Mouse (Mus musculus): ENCODE measurements around the gene Cd4.
A peak's percentile ranks its signal among the peaks of the same experiment; 100 is the strongest.
"Not testable (repeated sequence)": the region's sequence is repeated elsewhere in the genome, so short reads cannot be mapped to it uniquely, and the experiment has no call there.

The Cd4 gene

DNA sequence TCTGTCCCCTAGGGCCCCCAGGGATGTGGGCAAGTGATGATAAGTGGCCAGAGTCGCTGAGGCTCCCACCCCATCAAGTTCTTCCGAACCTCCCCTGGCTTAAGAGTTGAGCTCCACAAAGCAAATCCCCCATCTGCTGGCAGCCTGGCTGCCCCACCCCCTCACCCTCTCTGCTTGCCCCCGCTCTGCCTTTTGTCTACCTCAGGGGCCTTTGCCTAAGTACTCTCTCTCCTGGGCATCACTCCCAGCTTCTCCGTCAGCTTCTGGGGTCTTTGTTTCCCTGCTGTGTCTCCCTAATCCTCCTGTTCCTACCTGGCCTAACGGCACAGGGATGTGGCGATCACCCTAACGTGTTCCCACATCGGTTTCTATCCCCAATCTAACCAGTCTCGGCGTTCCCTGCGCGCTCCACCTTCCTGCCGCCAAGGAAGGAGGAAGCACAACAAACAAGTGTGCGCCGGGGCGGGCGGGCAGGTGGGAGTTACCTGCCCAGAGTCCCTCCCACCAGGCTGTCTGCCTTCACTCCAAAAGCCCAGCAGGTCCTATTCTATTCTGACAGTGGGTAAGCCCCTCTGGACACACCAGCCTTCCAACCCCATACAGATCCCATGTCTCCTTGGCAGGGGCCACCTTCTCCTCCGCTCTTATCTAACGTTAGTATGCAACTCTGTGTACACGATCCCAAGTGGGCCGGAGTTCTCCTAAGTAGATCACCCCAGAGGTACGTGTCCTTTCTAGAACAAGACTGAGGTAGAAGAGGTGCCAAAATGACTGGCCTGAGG, 27.3 kb upstream of the Cd4 start:
- no peak for DNase-seq

DNA sequence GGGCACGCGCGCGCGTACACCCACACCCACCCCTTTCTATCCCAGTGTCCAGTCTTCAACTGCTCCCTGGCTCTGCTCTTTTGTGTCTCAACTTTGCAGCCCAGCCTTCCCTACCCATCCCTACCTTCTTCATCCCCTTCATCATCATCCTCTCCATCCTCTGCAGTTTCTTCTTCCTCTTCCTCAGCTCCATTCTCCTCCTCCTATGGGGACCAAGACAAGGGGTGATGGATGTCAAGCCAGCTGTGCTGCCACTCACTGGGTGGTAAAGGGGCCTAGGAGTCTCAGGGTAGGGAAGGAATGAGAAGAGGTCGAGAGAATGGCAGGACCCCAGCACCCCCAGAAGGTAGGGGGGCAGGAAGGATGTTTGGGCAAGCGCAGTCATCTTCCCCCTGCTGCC, 26.5 kb upstream of the Cd4 start:
- DNase-seq, result no peak

DNA sequence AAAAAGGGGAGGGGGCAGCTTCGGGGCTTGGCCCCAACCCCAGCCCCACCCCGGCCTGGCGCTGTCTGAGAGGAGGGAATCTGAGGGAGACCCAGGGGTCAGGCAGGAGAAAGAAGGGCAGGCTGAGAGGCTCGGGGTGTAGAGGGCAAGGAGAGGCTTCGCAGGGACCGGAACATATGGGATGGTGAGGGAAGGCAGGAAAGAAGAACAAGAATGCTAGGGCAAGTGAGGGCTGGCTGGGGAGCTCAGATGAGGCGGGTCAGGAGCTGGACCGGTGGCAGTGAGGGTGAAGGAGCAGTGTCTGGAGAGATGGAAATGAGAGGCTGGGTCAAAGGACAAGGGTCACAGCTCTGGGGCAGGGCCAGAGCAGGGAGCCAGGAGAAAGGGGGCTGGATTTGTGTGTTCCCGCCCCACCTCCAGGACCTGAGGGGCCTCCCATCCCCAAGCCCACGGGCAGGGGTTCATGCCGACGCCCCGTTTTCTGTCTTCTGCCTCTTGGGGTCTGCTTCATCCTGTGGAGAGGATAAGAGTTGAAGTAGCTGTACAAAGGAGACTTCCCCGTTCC, 25.8 kb upstream of the Cd4 start:
- DNase-seq, result no peak

DNA sequence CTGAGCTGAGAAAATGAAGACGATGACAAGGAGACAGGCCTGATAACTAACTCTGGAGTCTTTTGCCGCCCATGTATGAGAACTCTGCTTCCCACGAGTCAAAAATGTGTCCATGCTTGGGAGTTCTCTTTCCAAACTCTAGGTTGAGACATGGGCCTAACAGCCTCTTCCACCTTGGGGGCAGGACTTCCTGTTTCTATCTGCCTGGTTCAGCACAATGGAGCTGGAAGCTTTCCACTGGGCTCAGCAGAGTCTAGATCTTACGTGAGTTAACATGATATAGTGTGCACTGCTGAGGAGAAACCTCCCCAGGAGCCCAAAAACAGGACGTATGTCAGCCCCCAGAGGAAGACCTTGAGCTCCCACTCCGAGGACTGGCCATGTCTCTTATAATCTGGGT, 25.2 kb upstream of the Cd4 start:
- DNase-seq, result no peak

DNA sequence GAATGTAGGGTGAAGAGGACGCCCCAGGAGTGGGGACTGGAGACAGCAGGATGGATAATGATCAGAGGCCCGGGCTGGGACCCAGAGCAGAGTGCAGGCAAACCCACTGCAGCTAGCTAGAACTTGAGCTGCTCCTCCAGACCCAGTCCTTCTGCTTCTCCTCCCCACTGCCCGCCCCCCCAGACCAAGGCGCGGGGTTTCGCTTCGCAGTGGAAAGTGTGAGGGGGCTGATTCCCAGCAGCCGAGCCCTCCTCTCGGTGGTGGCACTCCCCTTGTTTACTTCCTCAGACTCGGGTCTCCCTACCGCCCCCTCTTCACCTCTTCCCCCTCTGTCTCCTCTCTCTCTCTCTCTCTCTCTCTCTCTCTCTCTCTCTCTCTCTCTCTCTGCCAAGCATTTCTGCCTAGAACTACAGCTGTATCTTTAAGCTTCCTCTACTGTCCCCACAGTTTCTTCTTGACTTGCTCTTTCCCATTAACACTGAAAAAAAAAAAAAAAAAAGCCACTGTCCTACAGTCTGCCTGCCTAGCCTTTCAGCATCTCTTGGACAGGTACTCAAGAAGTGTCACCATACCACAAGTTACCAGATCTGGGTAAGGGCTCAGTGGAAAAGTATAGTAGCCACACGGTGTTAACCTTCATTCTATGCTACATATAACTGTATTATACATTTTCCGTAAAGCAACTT, 23.7 kb upstream of the Cd4 start, which contains the start of gene Lag3:
Lag3 (minus strand) TSS at position 173 of the 686 bp plus-strand sequence.
- no peak for DNase-seq

DNA sequence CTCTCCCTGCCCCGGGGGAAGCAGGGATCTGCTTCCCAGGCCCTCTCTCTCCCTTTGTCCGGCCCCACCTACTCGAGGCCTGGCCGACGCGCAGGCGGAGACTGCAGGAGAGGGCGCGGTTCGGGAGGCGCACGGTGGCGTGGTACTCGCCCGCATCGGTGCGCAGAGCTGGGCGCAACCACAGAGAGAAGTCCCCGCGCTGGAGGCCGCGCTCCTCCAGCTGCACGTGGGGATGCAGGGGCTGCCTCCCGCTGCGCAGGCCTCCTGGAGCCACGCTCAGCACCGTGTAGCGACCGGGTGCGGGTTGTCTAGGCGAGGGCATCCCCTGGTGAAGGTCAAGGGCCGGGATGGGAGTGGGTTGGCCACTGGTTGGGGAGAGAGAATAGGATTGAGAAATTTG, 22.0 kb upstream of the Cd4 start:
- DNase-seq, result no peak

DNA sequence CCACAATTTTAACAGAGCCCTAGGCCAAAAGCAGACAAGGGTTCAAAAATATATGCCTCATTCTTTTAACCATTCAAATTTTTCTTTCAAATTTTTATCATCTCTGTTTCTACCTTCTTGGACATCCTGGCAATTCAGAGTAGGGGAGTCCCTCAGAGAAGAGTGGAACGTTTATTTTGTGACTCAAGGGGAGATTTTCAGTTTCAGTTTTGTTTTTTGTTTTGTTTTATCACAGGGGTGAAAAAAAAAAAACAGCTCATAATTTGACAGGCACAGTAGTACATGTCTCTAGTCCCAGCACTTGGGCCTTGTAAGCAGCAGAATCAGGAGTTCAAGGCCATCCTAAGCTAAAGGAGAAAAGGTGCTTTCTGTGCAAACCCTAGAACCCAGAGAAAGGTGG, 19.7 kb upstream of the Cd4 start:
- no peak for DNase-seq

DNA sequence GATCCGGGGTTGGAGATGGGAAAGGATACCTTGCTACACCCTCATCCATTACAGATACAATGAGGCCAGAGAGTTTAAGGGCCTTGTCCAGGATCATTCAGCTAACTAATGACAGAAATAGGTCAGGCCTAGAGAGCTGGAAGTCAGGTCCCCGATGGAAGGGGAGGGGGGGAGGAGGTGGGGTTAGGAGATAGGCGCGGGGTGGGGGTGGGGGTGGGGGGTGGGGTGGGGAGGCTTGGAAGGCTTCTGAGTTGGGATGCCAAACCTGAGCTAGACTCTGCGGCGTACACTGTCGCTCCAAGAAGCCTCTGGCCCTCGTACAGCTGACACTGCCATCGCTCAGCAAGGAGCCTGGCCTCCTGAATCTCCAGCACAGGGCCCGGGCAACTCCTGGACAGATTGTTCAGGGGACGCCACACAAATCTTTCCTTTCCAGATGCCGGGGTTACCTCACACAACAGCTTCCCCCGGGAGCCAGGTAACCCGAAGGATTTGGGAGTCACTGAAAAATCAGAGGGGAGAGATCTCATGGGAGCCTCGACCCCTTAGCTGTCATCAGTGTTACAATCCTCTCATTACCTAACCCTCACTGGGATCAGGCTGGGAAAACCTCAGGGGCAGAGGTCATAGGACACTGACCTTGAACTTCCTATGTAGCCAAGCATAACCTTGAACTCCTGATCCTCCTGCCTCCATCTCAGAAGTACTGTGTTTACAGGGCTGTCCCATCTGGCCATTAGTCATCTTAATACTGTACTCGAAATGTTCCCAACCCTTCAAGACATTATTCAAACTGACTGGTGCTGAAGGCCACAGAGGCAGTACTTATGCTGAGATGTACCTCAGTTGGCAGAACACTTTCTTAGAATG, 17.2 kb upstream of the Cd4 start:
- no peak for DNase-seq

DNA sequence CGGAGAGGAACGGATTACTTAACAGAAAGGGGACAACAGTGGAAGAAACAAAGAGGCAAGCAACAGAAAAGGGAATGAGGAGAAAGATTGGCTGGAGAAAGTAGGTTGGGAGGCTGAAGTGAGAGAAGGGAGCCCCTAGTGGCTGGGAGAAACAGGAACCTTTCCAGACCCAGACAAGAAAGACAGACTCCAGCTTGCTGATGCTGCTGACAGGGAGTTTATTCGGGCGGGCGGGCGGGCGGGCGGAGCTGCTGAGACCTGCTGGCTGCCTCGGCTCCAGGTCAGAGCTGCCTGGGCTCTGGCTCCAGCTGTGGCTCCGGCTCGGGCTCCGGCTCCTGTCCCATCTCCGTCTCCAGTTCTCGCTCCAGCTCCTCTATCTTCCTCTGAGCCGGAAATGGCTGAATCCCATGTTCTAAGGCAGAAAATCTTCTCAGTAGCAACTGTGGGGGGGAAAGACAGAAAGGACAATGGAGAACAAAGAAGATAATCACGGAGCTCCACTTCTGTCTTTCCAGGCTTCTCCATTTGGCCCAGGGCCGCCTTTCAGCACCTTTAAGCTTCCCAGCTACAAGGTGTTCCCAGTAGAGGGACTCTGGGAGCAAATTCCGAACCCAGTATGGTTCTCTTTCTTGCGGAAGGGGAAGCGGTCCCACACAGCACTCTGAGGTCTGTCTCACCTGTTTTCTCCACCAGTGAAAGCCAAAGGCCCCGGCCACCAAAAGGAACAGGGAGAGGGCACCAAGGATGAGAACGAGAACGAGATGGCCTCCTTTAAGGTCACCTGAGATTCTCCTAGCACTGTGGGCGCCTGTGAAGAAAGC, 16.4 kb upstream of the Cd4 start:
- DNase-seq, result peak; percentile 75

DNA sequence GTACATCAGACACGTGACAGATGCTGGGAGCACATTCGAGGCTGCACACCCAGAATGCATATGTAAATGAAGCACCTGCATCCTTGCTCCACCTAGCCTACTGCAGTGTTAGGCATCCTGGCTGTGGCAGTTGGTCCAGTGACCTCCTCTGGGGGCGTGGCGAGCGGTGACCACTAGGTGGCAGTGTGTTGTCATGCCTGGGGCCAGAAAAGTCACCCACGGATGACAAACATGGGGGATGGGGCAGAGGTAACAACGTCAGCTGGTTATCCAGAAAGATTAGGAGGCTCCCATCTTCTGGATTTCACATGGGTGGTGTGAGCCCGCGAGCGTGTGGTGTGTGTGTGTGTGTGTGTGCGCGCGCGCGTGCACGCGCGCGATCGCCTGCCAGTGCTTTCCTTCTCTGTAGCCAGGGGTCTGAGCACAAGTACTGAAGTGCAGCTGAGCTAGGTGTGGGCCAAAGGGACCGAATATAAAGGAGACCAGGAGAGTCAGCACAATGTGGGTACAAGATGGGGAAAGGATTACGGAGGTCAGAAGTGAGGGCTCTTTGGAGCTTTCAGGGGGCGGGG, 15.6 kb upstream of the Cd4 start:
- peak; percentile 99 for DNase-seq

DNA sequence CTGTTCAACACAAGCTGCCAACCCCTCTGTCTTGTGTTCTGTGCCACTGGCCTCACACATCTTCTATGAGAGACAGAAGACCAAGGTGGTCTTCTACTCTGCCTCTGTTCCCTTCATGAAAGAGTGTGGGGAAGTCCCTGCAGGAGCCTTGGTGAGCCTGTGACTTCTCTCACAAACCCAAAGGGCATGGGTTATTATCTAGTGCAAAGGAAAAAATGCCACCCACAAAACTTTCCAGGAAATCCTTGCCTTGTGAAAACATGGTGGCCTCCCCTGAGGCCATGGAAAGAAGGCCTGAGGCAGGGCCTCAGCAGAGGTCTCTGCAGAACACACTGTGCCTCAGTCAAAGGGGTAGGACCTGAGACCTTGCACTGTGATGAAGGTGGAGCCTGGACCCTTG, 13.8 kb upstream of the Cd4 start:
- no peak for DNase-seq

DNA sequence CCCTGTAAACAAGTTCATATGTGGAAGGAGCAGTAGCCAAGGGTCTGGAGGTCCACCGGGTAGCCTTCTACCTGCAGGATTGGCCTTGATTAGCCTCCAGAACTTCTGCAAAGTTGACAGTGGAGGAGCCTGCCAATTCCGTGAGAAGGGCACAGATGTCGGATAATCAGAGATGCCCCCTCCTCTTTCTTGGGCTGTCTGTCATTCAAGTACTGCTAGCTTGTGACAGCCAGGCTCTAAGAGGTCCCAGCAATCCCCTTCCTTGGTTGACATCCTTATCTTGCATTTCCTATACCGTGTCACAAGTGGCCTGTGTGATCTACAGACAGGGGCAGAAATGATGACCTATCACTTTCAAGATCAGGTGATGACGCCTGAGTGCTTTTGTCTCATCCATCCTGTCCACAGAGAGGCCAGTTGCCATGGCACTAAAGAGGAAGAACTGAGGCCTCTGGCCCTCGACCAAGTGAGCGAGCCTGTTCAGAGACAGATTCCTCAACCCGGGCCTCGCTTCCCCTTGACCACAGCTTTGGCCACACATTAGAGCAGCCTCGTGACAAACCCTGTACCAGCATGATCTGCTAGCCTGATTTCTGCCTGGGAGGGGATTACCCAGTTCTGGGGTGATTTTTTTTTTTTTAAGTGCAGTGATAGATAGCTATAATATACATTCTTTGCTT, 12.9 kb upstream of the Cd4 start:
- DNase-seq, result no peak

DNA sequence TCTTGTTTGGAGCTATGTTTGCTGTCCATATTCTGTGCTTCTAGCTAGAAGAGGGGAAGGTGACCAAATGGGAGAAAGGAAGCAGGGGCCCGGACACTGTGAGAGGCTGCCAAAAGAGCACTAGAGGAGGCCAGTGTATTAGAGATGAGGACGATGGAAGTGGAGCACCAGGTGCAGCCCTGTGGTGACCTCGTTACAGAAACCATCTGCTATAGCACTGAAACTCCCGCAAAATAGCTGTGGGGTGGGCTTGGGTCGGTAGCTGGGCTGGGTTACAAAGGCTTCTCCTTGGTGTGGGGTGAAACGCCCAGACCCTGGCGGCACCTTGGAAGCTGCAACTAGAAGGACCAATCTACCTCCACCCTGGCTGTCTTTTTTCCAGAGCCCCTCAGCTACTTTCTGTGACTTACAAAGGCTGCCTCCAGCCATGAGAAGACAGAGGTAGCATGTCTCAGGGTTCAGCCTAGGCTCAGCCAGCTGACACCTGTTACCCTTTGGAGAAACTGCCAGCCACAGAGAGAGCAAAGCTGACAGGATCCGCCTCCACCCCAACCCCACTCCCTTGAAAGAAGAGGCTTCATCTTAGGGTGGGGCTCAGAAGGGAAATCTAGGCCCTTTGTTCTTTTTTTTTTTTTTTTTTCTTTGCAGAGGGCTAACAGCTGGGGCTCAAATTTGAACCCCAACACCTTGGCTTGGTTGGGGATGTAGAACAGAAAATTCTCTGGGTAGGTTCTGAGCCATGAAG, 12.2 kb upstream of the Cd4 start:
- no peak for DNase-seq

DNA sequence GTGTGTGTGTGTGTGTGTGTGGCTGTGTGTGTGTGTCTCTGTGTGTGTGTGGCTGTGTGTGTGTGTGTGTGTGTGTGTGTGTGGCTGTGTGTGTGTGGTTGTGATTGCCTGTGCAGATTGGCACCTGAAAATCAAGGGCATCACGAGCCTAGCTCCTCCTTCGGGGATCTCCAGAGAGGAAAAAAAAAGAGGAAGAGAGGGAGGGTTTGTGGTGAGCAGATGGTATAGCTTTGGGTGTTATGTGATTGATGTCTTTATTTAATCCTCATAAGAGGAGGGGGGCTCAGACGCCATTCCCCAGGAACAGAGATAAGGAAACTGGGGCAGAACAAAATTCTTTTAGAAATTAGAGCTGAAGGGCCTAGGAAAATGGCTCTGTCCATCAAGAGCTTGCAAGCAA, 10.3 kb upstream of the Cd4 start:
- no peak for DNase-seq

DNA sequence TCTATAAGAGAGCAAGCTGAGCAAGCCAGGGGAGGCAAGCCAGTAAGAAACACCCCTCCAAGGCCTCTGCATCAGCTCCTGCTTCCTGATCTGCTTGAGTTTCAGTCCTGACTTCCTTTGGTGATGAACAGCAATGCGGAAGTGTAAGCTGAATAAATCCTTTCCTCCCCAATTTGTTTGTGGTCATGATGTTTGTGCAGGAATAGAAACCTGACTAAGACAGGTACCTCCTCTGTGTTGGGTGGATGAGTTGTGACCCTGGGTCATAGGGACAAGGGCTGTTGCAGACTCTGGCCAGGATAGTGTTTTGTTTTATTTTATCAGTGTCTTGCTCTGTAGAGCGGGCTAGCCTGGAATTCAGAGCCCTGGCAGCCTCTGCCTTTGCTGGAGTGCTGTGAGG, 6.1 kb upstream of the Cd4 start:
- DNase-seq, result not testable (repeated sequence)

DNA sequence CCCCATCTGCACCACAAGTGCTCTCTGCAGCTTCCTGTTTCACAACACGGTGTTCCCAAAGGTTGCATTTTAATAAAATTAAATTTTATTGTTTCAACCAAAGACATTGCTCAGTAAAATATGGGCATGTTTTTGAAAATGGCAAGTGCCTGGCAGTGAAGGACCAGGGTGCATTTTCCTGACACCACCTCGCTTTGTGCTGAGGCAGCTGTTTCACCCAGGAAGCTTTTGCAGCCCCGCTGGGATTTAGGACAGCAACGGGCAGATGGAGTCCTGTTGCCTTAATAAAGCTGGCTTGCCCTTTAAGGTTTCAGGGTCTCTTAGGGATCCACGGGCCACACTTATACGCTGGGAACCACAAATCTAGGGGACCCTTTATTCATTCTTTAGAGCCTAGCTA, 3.0 kb upstream of the Cd4 start:
- DNase-seq, result no peak

DNA sequence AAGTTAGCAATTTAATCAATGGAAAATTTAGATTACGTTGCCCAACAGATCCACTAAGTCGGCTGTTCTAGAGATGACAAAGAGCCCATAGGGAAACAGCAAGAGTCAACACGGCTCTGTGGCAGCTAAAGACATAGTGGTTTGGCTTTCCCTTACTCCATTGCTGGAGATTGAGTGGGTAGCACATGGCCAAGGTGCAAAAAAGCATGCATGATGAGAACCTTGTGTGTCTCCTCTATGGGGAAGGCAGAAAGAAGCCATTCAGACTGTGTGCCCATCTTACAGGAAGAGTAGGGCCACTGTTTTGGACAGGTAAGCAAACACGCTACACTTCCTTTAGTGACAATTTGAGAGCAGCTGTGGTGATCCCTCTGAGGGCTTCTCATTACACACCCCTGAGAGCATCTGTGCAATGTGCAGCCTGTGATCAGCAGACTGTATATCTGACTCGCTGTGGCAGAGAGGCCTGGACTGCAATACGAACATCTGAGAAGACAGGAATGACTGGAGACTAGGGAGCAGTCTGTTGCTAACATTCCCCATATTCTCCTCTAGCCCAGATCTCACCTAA, 619 bp upstream of the Cd4 start:
- no peak for DNase-seq

DNA sequence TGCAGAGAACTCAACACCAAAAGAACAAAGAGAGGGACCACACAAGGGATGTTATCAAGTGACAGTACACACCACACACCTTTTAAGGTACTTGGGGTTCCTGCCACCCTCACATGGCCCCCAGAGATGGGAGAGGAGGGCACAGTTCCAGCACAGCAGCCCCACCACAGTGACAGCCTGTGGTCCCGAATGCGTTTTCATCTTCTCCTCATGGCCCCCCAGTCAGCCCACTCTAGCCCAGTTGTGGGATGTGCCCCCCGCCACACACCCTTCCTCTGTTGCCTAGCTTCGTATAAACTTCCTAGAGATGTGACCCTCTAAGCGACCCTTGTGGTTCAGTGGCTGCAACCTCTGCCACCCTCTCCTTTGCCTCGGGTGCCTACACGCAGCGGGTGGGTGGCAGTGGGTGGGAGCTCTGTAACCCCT, 2.1 kb downstream of the Cd4 start:
- no peak for DNase-seq

DNA sequence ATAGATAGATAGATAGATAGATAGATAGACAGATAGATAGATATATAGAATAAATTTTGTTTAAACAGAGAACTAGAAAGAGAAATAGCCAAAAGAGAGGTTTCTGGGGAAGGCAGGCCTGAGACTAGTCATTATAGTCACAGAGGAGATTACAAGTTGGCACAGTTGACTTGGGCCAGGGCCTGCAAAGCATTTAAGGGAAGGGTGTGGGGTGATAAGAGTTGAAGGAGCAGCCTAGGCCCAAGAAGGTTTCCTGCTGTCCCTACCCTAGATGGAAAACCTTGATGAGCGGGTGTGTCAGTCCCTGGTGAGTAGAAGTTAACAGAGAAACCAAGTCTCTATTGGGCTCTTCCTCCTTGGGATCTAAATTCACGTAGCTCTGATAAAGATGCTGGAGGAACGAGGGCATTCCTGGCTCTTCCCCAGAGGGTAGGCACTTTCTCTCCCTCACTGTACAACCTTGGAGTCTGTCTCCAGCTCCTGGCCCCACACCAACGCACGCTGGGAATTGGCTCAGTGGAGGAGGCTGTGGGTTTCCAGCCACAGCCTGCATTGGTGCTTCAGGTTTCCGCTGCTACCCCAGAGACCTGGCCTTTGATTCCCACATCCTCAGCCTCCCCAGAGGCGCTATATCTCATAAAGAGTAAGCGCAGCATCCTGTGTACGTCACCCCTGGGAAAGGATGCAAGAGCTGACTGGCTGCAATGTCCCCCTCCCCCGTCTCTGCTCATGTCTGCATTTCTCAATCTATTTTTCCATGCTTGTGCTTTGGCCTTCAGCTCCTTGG, 3.1 kb downstream of the Cd4 start:
- peak; percentile 80 for DNase-seq

Measured in cerebellum, adult 8-10 months (tissue).